Mouse (Mus musculus) heart, embryonic 11.5 days (tissue): ENCODE measurements around the gene Sars. TPM values are rescaled to one million over a fixed set of nuclear protein-coding genes. Genes with fewer than 3 reads are reported as not detected.

Experiments
- ATAC-seq: fragments of 200-750 bp; cut with Nextera tagmentation; replicated peaks from 2 replicates; pipeline ENCODE4 v1.8.0; 2017; ENCODE audit warnings: moderate library complexity; ENCODE audit not compliant: insufficient number of reproducible peaks, low FRiP score, low TSS enrichment
- H3K27ac ChIP-seq: fragments of 300-500 bp; sonication (generic); 2 replicates; pipeline ENCODE4 v1.5.1; 2014; ENCODE audit warnings: mild to moderate bottlenecking, low read depth, low read length
- H3K27me3 ChIP-seq: fragments of 300-500 bp; sonication (generic); 2 replicates; pipeline ENCODE4 v1.6.1; 2014; ENCODE audit warnings: mild to moderate bottlenecking, low read length, mixed read lengths; ENCODE audit not compliant: control insufficient read depth, insufficient read depth
- H3K36me3 ChIP-seq: fragments of 300-500 bp; sonication (generic); 2 replicates; pipeline ENCODE4 v1.6.1; 2014; ENCODE audit warnings: mild to moderate bottlenecking, low read length, moderate library complexity, mixed read lengths; ENCODE audit not compliant: control insufficient read depth, insufficient read depth
- H3K4me1 ChIP-seq: fragments of 300-500 bp; sonication (generic); 2 replicates; pipeline ENCODE4 v1.6.1; 2014; ENCODE audit warnings: low read length; ENCODE audit not compliant: control insufficient read depth, insufficient read depth
- H3K4me2 ChIP-seq: fragments of 300-500 bp; sonication (generic); 2 replicates; pipeline ENCODE4 v1.6.1; 2014; ENCODE audit warnings: mild to moderate bottlenecking, moderate library complexity
- H3K4me3 ChIP-seq: fragments of 300-500 bp; sonication (generic); 2 replicates; pipeline ENCODE4 v1.5.1; 2014; ENCODE audit warnings: low read depth, low read length
- H3K9ac ChIP-seq: fragments of 300-500 bp; sonication (generic); 2 replicates; pipeline ENCODE4 v1.6.1; 2014; ENCODE audit warnings: mild to moderate bottlenecking, low read depth, low read length, moderate library complexity
- H3K9me3 ChIP-seq: fragments of 300-500 bp; sonication (generic); replicated peaks from 2 replicates; pipeline ENCODE4 v1.6.1; 2016; ENCODE audit warnings: low read length; ENCODE audit not compliant: control insufficient read depth
- WGBS: fragments of 180-500 bp; shearing (Covaris S2); extraction: QIAGEN DNeasy Blood & Tissue Kit; methylation state at CpG from one replicate; pipeline ENCODE4 v1.1.7; 2014; ENCODE audit not compliant: insufficient replicate concordance; 5-methylcytosine and 5-hydroxymethylcytosine counted together
- polyA plus RNA-seq: library from polyadenylated mRNA; unstranded; fragments of >200 nt; fragmentation: Nextera tagmentation; extraction: Ambion mirVana; gene quantifications from 2 replicates; pipeline ENCODE4 v1.2.1, GENCODE M21; 2014

Sars gene
- polyA plus RNA-seq, 1 experiment from 2014 or later, result 103 TPM

- Histone ChIP-seq H3K27me3 (no peaks in the 10 kb centered on the region), H3K36me3 (peaks cover 29% of the 10 kb centered on the region), H3K4me1 (no peaks in the 10 kb centered on the region), H3K4me2 (no peak overlapping the region), H3K27ac (no peak overlapping the region), H3K4me3 (no peak overlapping the region), H3K9ac (no peak overlapping the region), H3K9me3 (no peaks in the 10 kb centered on the region)
- ATAC-seq, result no peak
- WGBS, result 57% methylated on average over 19 of the region's 19 CpGs
Measured at GRCm38 (mm10) chr3:108433881-108434495, 11.0 kb downstream of the Sars start.

- no peak overlapping the region for H3K27ac ChIP-seq
- WGBS, result 51% methylated on average over 18 of the region's 18 CpGs
- no peaks in the 10 kb centered on the region for H3K27me3 ChIP-seq
- no peak overlapping the region for H3K4me3 ChIP-seq
- no peak overlapping the region for H3K4me2 ChIP-seq
- H3K9me3 ChIP-seq, result no peaks in the 10 kb centered on the region
- no peak for ATAC-seq
- no peaks in the 10 kb centered on the region for H3K4me1 ChIP-seq
- no peak overlapping the region for H3K9ac ChIP-seq
- peaks cover 33% of the 10 kb centered on the region for H3K36me3 ChIP-seq
Measured at GRCm38 (mm10) chr3:108433188-108433880, 11.7 kb downstream of the Sars start.

- H3K4me3 ChIP-seq, result no peak overlapping the region
- no peaks in the 10 kb centered on the region for H3K9me3 ChIP-seq
- no peaks in the 10 kb centered on the region for H3K4me1 ChIP-seq
- H3K9ac ChIP-seq, result no peak overlapping the region
- H3K27me3 ChIP-seq, result no peaks in the 10 kb centered on the region
- peaks cover 36% of the 10 kb centered on the region for H3K36me3 ChIP-seq
- WGBS, result 90% methylated on average over 13 of the region's 13 CpGs
- no peak overlapping the region for H3K27ac ChIP-seq
- ATAC-seq, result no peak
- no peak overlapping the region for H3K4me2 ChIP-seq
Measured at GRCm38 (mm10) chr3:108432542-108433187, 12.3 kb downstream of the Sars start.

GRCm38 (mm10) chr3:108425624-108426018 is 19.4 kb downstream of the Sars start:
- Histone ChIP-seq H3K4me1 (peaks cover 9% of the 10 kb centered on the region), H3K4me2 (no peak overlapping the region), H3K9ac (no peak overlapping the region), H3K27me3 (no peaks in the 10 kb centered on the region), H3K4me3 (no peak overlapping the region), H3K27ac (no peak overlapping the region), H3K36me3 (peaks cover 23% of the 10 kb centered on the region), H3K9me3 (no peaks in the 10 kb centered on the region)
- WGBS, result 85% methylated on average over 6 of the region's 6 CpGs
- no peak for ATAC-seq

- Histone ChIP-seq H3K27ac (no peak overlapping the region), H3K4me2 (no peak overlapping the region), H3K36me3 (peaks cover 23% of the 10 kb centered on the region), H3K9ac (no peak overlapping the region), H3K4me1 (peaks cover 9% of the 10 kb centered on the region), H3K9me3 (no peaks in the 10 kb centered on the region), H3K27me3 (no peaks in the 10 kb centered on the region), H3K4me3 (no peak overlapping the region)
- no peak for ATAC-seq
- 82% methylated on average over 7 of the region's 7 CpGs for WGBS
Measured at GRCm38 (mm10) chr3:108424944-108425623, 19.9 kb downstream of the Sars start.

- peaks cover 9% of the 10 kb centered on the region for H3K4me1 ChIP-seq
- 21% methylated on average over 11 of the region's 11 CpGs for WGBS
- H3K36me3 ChIP-seq, result peaks cover 23% of the 10 kb centered on the region
- H3K9ac ChIP-seq, result peak overlapping the region; percentile 23; the same call in 1 of the 2 replicates
- H3K27me3 ChIP-seq, result 0 out of 2 replicates have a peak, but pooled peaks cover 3% of the 10 kb centered on the region
- peak; percentile 55; the same call in 1 of the 2 replicates for ATAC-seq
- H3K9me3 ChIP-seq, result no peaks in the 10 kb centered on the region
- peak overlapping the region; percentile 55 for H3K4me2 ChIP-seq
- H3K27ac ChIP-seq, result no peak overlapping the region
- no peak overlapping the region for H3K4me3 ChIP-seq
Measured at GRCm38 (mm10) chr3:108423844-108424801, 20.9 kb downstream of the Sars start.

- Histone ChIP-seq H3K27me3 (peaks cover 5% of the 10 kb centered on the region; the same call in 1 of the 2 replicates), H3K9ac (no peak overlapping the region), H3K4me2 (no peak overlapping the region), H3K36me3 (peaks cover 16% of the 10 kb centered on the region), H3K27ac (no peak overlapping the region), H3K9me3 (no peaks in the 10 kb centered on the region), H3K4me3 (no peak overlapping the region), H3K4me1 (peaks cover 9% of the 10 kb centered on the region)
- 28% methylated on average over 6 of the region's 6 CpGs for WGBS
- ATAC-seq, result no peak
Measured at GRCm38 (mm10) chr3:108423006-108423405, 22.0 kb downstream of the Sars start.
